Mouse (Mus musculus) limb, embryonic 10.5 days (tissue): ENCODE measurements around the gene Gbf1. TPM values are rescaled to one million over a fixed set of nuclear protein-coding genes. Genes with fewer than 3 reads are reported as not detected.
A peak's percentile ranks its signal among the peaks of the same experiment; 100 is the strongest.

Experiments used
- DNase-seq: peaks from one replicate; pipeline ENCODE4 v3.0.0-alpha.2; 2017; ENCODE audit warnings: low spot score
- H3K27ac ChIP-seq: fragments of 300-500 bp; sonication (generic); 2 replicates; pipeline ENCODE4 v1.5.1; 2016; ENCODE audit warnings: mild to moderate bottlenecking
- H3K27me3 ChIP-seq: fragments of 300-500 bp; sonication (generic); 2 replicates; pipeline ENCODE4 v1.6.1; 2016; ENCODE audit warnings: low read depth, mild to moderate bottlenecking; ENCODE audit not compliant: poor library complexity, severe bottlenecking
- H3K36me3 ChIP-seq: fragments of 300-500 bp; sonication (generic); 2 replicates; pipeline ENCODE4 v1.6.1; 2016; ENCODE audit warnings: mild to moderate bottlenecking, moderate library complexity
- H3K4me1 ChIP-seq: fragments of 300-500 bp; sonication (generic); 2 replicates; pipeline ENCODE4 v1.6.1; 2016
- H3K4me3 ChIP-seq: fragments of 300-500 bp; sonication (generic); 2 replicates; pipeline ENCODE4 v1.5.1; 2016; ENCODE audit warnings: mild to moderate bottlenecking, moderate library complexity
- H3K9me3 ChIP-seq: fragments of 300-500 bp; sonication (generic); replicated peaks from 2 replicates; pipeline ENCODE4 v1.6.1; 2016; ENCODE audit warnings: mild to moderate bottlenecking
- WGBS: fragments of 180-500 bp; shearing (Covaris S2); methylation state at CpG from one replicate; pipeline ENCODE4 v1.1.7; 2016; 5-methylcytosine and 5-hydroxymethylcytosine counted together
- polyA plus RNA-seq: library from polyadenylated mRNA; unstranded; fragments of >200 nt; fragmentation: Nextera tagmentation; extraction: Ambion mirVana; gene quantifications from 2 replicates; pipeline ENCODE4 v1.2.1, GENCODE M21; 2016

Gbf1 gene
- polyA plus RNA-seq, 1 experiment from 2014 or later, result 47.8 TPM

DNA sequence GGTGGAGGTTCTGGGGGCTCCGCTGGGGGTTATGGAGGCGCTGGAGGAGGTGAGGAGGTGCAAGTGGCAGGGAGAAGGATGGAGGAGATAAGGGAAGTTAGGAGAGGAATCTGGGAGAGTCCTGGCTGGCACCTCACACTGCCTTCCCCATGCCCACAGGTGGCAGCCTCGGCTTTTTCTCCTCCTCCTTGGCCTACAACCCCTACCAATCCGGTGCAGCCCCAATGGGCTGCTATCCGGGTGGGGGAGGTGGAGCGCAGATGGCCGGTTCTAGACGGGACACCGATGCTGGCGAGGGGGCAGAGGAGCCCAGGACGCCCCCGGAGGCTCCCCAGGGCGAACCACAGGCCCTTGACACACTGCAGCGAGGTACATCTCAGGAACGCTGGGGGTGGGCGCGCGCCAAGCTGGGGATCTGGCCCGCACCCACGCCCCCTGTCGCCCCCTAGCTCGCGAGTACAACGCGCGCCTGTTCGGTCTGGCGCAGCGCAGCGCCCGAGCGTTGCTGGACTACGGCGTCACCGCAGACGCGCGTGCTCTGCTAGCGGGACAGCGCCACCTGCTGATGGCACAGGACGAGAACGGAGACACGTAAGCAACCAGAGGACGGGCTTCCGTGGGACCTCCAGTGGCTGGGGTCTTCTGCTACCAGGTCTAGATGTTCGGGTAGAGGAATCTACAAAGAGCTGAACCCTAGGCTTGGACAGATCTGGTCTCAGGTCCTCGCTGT lies 156.6 kb downstream of the Gbf1 start:
- H3K4me3 ChIP-seq, result peak overlapping the region; percentile 52
- DNase-seq, result peak; percentile 92
- peak overlapping the region; percentile 66 for H3K27ac ChIP-seq
- 2% methylated on average over 47 of the region's 47 CpGs for WGBS
- H3K9me3 ChIP-seq, result no peaks in the 10 kb centered on the region
- H3K4me1 ChIP-seq, result peaks cover 39% of the 10 kb centered on the region
- H3K27me3 ChIP-seq, result peaks cover 79% of the 10 kb centered on the region
- peaks cover 27% of the 10 kb centered on the region for H3K36me3 ChIP-seq

DNA sequence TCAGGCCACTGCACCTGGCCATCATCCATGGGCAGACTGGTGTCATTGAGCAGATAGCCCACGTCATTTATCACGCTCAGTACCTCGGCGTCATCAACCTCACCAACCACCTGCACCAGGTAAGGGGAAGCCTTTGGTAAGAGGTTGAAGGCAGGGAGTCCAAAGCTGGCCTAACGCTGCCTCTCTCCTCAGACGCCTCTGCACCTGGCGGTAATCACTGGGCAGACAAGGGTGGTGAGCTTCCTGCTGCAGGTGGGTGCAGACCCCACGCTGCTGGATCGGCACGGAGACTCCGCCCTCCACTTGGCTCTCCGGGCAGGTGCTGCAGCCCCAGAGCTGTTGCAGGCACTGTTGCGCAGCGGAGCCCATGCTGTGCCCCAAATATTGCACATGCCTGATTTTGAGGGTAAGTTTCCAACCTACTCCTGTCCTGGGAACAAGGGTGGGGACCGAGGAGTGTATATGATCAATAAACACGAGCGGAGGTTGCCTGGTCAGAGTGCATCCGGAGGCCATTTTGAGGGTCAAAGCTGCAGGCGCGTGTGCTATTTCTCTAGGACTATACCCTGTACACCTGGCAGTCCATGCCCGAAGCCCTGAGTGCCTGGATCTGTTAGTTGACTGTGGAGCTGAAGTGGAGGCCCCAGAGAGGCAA lies 157.5 kb downstream of the Gbf1 start:
- Histone ChIP-seq H3K27ac (no peak overlapping the region), H3K36me3 (peaks cover 27% of the 10 kb centered on the region), H3K4me3 (peak overlapping the region; percentile 52; the same call in 1 of the 2 replicates), H3K4me1 (peaks cover 37% of the 10 kb centered on the region), H3K9me3 (no peaks in the 10 kb centered on the region), H3K27me3 (peaks cover 88% of the 10 kb centered on the region)
- peak; percentile 29 for DNase-seq
- WGBS, result 78% methylated on average over 21 of the region's 21 CpGs

DNA sequence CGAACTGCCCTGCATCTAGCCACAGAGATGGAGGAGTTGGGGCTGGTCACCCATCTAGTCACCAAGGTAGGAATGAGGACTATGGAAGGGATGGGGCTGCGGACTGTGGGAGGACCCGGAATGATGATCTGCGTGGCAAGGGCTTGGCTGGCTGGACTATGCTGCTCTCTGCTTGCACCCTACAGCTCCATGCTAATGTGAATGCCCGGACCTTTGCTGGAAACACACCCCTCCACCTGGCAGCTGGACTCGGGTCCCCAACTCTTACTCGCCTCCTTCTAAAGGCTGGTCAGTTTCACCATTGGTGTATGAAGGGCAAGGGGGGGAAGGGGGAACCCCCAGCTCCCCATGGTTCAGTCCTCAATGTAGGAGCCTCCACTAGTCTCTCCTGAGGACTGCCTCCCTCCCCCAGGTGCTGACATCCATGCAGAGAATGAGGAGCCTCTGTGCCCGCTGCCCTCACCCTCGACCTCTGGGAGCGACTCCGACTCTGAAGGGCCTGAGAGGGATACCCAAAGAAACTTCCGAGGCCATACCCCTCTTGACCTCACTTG lies 158.1 kb downstream of the Gbf1 start:
- Histone ChIP-seq H3K9me3 (no peaks in the 10 kb centered on the region), H3K4me1 (peaks cover 31% of the 10 kb centered on the region), H3K27me3 (peaks cover 94% of the 10 kb centered on the region), H3K27ac (no peak overlapping the region), H3K4me3 (no peak overlapping the region), H3K36me3 (peaks cover 27% of the 10 kb centered on the region)
- DNase-seq, result peak; percentile 27
- 87% methylated on average over 12 of the region's 12 CpGs for WGBS

DNA sequence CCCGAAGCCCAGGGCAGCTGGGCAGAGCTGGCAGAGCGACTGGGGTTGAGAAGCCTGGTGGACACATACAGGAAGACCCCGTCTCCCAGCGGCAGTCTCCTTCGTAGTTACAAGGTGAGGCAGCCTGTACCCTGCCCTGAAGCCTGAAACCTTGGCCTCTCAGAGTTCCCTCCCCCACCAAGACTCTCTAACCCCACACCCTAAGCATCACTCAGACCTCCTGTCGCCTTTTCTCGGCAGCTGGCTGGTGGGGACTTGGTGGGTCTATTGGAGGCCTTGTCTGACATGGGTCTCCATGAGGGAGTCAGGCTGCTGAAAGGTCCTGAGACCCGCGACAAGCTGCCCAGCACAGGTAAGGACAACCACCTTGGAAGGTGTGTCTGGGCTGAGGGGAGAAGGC lies 159.0 kb downstream of the Gbf1 start:
- Histone ChIP-seq H3K27me3 (peaks cover 97% of the 10 kb centered on the region), H3K4me1 (peaks cover 25% of the 10 kb centered on the region), H3K4me3 (no peak overlapping the region), H3K9me3 (no peaks in the 10 kb centered on the region), H3K36me3 (peaks cover 27% of the 10 kb centered on the region), H3K27ac (no peak overlapping the region)
- WGBS, result 84% methylated on average over 9 of the region's 9 CpGs
- peak; percentile 22 for DNase-seq

DNA sequence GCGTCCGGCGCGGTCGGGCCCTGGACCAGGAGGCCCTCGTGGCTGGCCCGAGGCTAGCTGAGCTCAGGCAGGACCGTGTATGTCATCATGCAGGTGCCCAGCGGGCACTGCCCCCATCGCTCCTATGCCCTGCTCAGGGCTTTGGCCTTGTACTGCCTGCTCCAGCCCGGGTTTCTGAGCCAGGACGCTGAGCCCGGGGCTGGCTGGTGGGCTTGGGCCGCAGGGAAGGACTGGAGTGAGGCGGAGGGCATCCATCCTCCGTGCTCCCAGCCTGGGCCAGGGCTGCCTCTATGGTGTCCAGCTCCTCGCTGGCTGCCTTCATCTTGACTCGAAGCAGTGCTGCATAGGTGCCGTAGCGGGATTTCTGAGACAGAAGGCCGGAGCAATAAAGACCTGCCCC lies 160.3 kb downstream of the Gbf1 start:
- H3K36me3 ChIP-seq, result peaks cover 24% of the 10 kb centered on the region
- peaks cover 97% of the 10 kb centered on the region for H3K27me3 ChIP-seq
- H3K4me3 ChIP-seq, result no peak overlapping the region
- no peak for DNase-seq
- H3K9me3 ChIP-seq, result no peaks in the 10 kb centered on the region
- H3K27ac ChIP-seq, result no peak overlapping the region
- H3K4me1 ChIP-seq, result peaks cover 28% of the 10 kb centered on the region
- WGBS, result 90% methylated on average over 21 of the region's 21 CpGs

DNA sequence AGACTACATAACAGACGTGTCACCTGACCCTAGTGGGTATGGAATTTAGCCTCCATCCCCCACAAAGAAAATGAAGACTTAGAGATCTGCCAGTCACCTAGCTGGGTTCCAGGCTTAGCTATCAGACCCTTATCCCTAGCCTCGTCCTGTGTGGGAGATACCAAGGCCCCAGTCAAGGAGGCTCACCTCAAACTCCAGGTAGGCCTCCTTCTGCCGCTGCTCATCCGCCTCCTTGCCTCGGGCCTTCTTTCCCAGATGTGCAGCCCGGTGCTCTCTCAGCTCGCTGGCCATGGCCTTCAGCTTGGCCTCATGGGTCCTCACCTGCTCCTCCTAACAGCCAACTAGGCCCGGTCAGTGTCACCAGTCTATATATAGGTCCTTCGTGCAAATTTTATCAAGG lies 160.8 kb downstream of the Gbf1 start:
- 87% methylated on average over 9 of the region's 9 CpGs for WGBS
- peak; percentile 23 for DNase-seq
- H3K27me3 ChIP-seq, result peaks cover 97% of the 10 kb centered on the region

DNA sequence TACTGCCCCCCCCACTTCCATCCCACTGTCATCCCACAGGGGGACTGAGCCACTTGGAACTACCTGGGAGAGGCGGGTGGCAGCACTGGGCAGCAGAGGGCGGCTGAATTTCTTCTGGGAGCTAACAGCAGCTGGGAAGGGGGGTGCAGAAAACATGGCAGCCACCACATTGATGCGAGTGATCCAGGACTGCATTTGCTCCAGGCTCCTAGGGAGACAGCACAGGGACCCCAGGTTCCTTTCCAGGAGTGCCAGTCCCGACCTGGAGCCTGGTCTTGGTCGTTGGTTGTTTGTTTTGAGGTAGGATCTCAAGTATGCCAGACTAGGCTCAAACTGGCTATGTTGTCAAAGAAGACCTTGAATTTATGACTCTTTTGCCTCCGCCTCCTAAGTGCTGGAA lies 161.3 kb downstream of the Gbf1 start:
- Histone ChIP-seq H3K4me1 (peaks cover 33% of the 10 kb centered on the region), H3K27me3 (peaks cover 97% of the 10 kb centered on the region), H3K4me3 (no peak overlapping the region), H3K27ac (no peak overlapping the region), H3K9me3 (no peaks in the 10 kb centered on the region), H3K36me3 (peaks cover 23% of the 10 kb centered on the region)
- 70% methylated on average over 6 of the region's 6 CpGs for WGBS
- DNase-seq, result peak; percentile 29

More for the DNA sequence above, 160.8 kb downstream of the Gbf1 start:
- peaks cover 34% of the 10 kb centered on the region for H3K4me1 ChIP-seq
- peaks cover 23% of the 10 kb centered on the region for H3K36me3 ChIP-seq
- H3K4me3 ChIP-seq, result no peak overlapping the region
- H3K27ac ChIP-seq, result no peak overlapping the region
- H3K9me3 ChIP-seq, result no peaks in the 10 kb centered on the region

DNA sequence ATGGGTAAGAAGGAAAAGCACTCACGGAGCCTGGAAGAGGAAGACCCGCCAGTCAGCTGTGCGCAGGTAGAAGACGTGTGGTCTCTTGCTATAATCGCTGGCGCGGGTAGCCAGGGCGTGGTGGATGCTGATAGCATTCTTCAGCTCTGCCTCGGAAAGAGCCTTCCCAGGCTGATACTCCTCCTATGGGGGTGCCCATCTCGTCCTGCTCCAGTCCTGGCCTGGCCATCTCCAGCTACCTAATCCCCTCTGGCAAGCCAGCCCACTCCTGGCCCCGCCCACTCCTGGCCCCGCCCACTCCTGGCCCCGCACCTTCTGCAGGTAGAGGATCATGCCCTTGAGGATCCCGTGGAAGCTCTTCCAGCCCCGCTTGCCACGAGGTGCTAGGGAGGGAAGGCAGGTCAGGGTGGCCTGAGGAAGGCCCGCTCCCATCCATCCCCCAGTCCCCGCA lies 161.9 kb downstream of the Gbf1 start:
- Histone ChIP-seq H3K4me1 (peaks cover 33% of the 10 kb centered on the region), H3K36me3 (peaks cover 23% of the 10 kb centered on the region), H3K4me3 (no peak overlapping the region), H3K9me3 (no peaks in the 10 kb centered on the region), H3K27ac (no peak overlapping the region), H3K27me3 (peaks cover 97% of the 10 kb centered on the region)
- 15% methylated on average over 18 of the region's 18 CpGs for WGBS
- no peak for DNase-seq

DNA sequence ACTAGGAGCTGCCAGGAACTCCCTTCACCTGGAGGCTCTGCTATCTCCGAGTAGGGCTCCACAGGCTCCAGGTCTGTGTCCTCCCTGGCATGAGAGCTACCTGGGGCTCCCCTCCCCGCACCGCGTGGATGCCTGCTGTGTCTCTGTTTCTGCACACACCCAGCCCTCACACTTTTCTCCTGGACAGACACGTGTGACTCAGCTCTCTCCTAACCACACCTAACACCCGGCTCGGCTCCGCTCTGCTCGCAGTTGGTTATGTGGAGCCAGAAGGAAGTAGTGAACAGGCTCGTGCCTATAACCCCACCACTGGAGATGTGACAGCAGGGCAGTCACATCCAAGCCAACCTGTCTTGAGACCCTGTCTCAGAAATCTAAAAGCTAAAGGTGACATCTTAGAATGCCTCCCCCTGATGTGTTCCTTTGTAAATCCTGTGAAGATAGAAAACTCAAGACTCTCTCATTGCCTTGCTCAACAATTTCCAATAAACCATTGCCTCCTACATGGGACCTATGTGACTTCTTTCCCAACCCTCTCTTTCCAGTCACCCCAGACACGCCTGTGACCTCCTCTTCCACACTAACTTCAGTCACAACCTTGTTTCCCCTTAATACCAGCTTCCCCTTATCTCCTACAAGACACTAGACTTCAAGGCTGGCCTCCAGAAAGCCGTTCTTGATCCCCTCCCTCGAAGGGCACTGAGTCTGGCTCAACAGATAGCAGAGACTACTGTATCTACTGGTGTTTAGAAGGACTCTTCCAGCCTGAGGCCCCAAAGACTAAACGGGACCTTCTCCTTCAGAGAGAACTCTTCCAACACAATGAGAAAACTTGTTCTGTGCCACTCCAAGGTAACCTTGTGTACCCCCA lies 162.8 kb downstream of the Gbf1 start:
- H3K9me3 ChIP-seq, result no peaks in the 10 kb centered on the region
- peaks cover 99% of the 10 kb centered on the region for H3K27me3 ChIP-seq
- peak; percentile 30 for DNase-seq
- H3K27ac ChIP-seq, result no peak overlapping the region
- peaks cover 35% of the 10 kb centered on the region for H3K4me1 ChIP-seq
- peaks cover 17% of the 10 kb centered on the region for H3K36me3 ChIP-seq
- no peak overlapping the region for H3K4me3 ChIP-seq
- WGBS, result 44% methylated on average over 14 of the region's 14 CpGs

DNA sequence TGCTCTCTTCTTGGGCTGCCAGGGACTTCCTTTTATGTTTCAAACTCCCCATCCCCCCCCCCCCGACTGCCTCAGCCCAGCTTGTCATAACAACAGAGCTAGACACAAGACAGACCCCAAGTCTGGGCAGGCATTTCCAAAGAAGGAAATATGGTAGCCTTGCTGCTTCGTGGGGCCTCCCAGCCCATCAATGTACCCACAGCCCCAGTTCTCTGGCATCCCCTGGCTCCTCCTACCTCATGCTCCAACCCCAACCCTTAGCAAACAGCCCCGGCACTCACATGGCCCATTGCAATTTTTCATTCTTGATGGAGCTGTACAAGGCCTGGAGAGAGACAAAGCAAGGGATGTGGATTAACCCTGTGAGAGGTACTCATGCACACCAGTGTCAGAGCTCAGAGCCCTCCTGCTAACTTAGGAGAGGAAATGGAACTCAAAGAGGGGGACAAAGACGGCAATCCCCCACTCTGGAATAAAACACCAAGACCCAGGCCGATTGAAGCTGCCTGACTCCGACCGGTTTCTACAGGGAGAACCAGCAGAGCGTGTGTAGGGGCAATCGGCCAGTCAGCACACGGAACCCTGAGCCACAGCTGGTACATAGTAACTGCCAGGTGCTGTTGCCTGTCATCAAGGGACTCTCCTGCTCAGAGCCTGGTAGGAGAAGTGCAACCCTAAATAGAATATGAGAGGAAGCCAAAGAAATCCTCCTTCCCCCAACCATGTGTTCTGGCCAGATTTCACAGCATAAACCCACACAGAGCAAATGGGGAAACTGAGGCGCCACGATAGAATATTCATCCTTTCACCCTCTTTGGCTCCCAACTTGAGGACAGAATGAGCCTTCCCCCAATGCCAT lies 163.7 kb downstream of the Gbf1 start:
- Histone ChIP-seq H3K4me1 (peaks cover 35% of the 10 kb centered on the region), H3K27me3 (peaks cover 99% of the 10 kb centered on the region), H3K27ac (no peak overlapping the region), H3K4me3 (no peak overlapping the region), H3K9me3 (no peaks in the 10 kb centered on the region), H3K36me3 (peaks cover 10% of the 10 kb centered on the region; the same call in 1 of the 2 replicates)
- WGBS, result 49% methylated on average over 12 of the region's 12 CpGs
- DNase-seq, result peak; percentile 29

DNA sequence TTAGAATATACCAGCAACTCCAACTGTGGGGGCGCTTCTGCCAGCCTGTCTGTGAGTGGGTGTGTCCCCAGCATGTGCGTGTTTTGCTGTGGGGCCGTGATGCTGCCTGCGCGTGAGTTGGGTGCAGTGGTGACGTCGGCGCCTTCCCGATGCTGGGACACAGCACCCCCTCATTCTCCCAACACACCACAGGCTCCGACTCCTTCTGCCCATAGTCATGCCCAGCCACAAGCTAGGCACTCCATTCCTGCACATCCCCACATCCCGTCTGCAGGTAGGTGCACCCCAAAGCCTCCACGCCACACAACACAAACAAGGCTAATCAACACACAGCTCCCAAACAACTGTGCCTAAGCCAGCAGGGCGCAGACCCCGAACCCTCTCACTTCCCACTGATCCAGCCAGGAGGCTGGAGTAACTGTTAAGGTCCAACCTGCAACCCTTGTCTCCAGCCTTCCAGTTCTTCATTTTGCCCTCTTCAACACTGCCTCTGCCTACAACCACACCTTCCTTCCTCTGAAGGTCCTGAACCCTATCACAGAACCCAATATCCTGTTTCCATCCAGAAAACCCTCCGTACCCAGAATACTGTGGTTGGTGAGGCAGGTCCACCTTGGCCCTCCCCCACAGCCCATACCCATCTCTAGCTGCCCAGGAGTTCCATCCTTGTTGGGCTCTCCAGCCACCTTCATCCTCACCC lies 164.7 kb downstream of the Gbf1 start:
- Histone ChIP-seq H3K4me1 (peaks cover 45% of the 10 kb centered on the region), H3K9me3 (no peaks in the 10 kb centered on the region), H3K27ac (no peak overlapping the region), H3K27me3 (peaks cover 99% of the 10 kb centered on the region), H3K36me3 (0 out of 2 replicates have a peak, but pooled peaks cover under 1% of the 10 kb centered on the region), H3K4me3 (peak overlapping the region; percentile 51)
- WGBS, result 27% methylated on average over 15 of the region's 15 CpGs
- DNase-seq, result no peak
